Mouse (Mus musculus): ENCODE data around the gene Duox1.

GRCm38 (mm10) chr2:122332222-122332621, 16.8 kb downstream of the Duox1 start:
- TF ChIP-seq GATA1 (IDR thresholded peaks at IDR 0.05; ENCODE audit: low read length) (no peak), TAL1 (IDR thresholded peaks at IDR 0.05; ENCODE audit: low read length) (no peak)

All from erythroblast, embryonic 14.5 days (primary cell).